8 mouse cellular contexts compared by ENCODE assay signal in genomic region chr13:55634639-55635127, GRCm38 (mm10). TPM values are rescaled to one million over a fixed set of nuclear protein-coding genes. Genes with fewer than 3 reads are reported as not detected.
DNase-seq lines count a peak whose midpoint lies in the region; ATAC-seq lines count a peak whose summit lies in the region.

Gene Ddx46, plus strand, starts transcription at chr13:55635027.

- peak; percentile 93 for DNase-seq in NIH3T3 (ENCODE audit: low read depth)
- DNase-seq in cerebellum, postnatal 10 days: peak; percentile 96 to 97
- DNase-seq in frontal cortex, postnatal 10 days (ENCODE audit: low spot score in 2 of 2): peak; percentile 70 to 87
- peak; percentile 86 to 90 for DNase-seq in layer of hippocampus, postnatal 25 days (ENCODE audit: extremely low spot score in 1 of 2, low spot score in 1 of 2)
- peak; percentile 89 for DNase-seq in lung, postnatal 36 days
- peak; percentile 95 for DNase-seq in retina, postnatal 1 day
- DNase-seq in urinary bladder, adult 18-20 months (ENCODE audit: low spot score in 2 of 2): peak; percentile 75 to 79

- H3K4me3 ChIP-seq in hindbrain, embryonic 12.5 days: peak within 1 kb of the TSS; percentile 98

- WGBS in hindbrain, embryonic 12.5 days: 8% methylated on average over 30 of the region's 30 CpGs

- peaks cover 16% of the 10 kb centered on the region for H3K4me1 ChIP-seq in hindbrain, embryonic 12.5 days

- no peaks in the 10 kb centered on the region for H3K27me3 ChIP-seq in hindbrain, embryonic 12.5 days

- no peaks in the 10 kb centered on the region for H3K9me3 ChIP-seq in hindbrain, embryonic 12.5 days (replicated peaks)

- peak; percentile 86 for ATAC-seq in hindbrain, embryonic 12.5 days (ENCODE audit: low FRiP score)

- H3K27ac ChIP-seq in hindbrain, embryonic 12.5 days: peak within 1 kb of the TSS; percentile 78

- peak within 1 kb of the TSS; percentile 90 for H3K9ac ChIP-seq in hindbrain, embryonic 12.5 days

- peak within 1 kb of the TSS; percentile 84 for H3K4me2 ChIP-seq in hindbrain, embryonic 12.5 days (replicated peaks)

- H3K36me3 ChIP-seq in hindbrain, embryonic 12.5 days: peaks cover 48% of the 10 kb centered on the region

RNA-seq across cellular contexts. Expression of gene Ddx46, which starts in this region (rescaled TPM):
- 41.1 and 41.2 TPM in 2 replicates for polyA plus RNA-seq in hindbrain, embryonic 12.5 days (2016; fragmentation: Nextera tagmentation; extraction: Ambion mirVana)
- total RNA-seq in layer of hippocampus, postnatal 25 days (2021): 10 to 100 TPM; 41.6 to 55.5 TPM

Comparison
In these comparisons a context has a peak if more than half of its experiments do, and no peak if none do; other contexts are left out.
1. Peak in every context shown above with its lines: DNase-seq, ATAC-seq, H3K4me3 ChIP-seq and H3K27ac ChIP-seq.